19 mouse cellular contexts compared by ENCODE assay signal in the genomic region with DNA sequence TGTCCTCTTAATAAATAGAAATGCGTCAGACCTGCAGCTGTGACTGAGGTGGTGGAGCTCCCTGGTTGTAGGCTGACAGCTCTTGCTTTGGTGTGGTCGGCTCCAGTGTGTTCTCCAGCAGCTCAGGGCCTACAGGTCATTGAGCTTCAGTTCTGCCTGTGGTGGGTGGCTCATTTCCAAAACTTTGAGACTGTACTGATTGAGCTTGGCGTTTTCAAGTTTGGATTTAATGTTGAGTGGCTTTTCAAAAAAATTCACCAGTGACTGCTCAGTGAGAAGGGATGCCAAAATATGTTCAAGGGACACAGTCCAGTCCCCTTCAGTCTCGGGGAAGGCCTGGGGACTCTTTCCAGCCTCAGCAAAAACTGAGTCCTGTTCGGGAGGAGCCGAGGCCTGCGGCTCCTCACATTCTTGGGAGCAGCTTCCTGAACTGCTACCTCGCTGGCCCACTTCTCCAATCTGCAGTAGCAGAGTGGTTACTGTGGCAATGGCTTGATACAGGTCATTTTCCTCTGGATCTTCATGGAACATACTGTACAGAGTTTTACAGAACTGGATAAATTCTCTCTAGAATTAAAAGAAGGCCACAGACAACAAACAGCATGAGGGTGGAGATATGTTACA. TPM values are rescaled to one million over a fixed set of nuclear protein-coding genes. Genes with fewer than 3 reads are reported as not detected.
A peak's percentile ranks its signal among the peaks of the same experiment; 100 is the strongest.
DNase-seq lines count a peak whose midpoint lies in the region; ATAC-seq lines count a peak whose summit lies in the region.
"Had no signal": no experiment of that assay in that cellular context is flagged by ENCODE, and none has a peak within 500 bp of the region (broad histone marks: within the 10 kb centered on the region; RNA-seq: fewer than 3 reads in every experiment).

No protein-coding gene starts in this region.

- peaks cover 16% of the 10 kb centered on the region for H3K4me1 ChIP-seq in heart, embryonic 13.5 days
- H3K4me1 ChIP-seq in liver, embryonic 13.5 days (replicated peaks): peaks cover 19% of the 10 kb centered on the region
- H3K4me1 ChIP-seq in hindbrain, embryonic 16.5 days (ENCODE audit: control insufficient read depth, insufficient read depth, low read depth, low read length): peaks cover 10% of the 10 kb centered on the region

- H3K4me2 ChIP-seq in heart, embryonic 13.5 days: no peak overlapping the region
- H3K4me2 ChIP-seq in liver, embryonic 13.5 days: no peak overlapping the region
- no peak overlapping the region for H3K4me2 ChIP-seq in hindbrain, embryonic 16.5 days (ENCODE audit: low read length)
- H3K4me2 ChIP-seq: forebrain, embryonic 13.5 days; hindbrain, embryonic 12.5 days had no signal

- 76% methylated on average over 8 of the region's 8 CpGs for WGBS in heart, embryonic 13.5 days
- 60% methylated on average over 8 of the region's 8 CpGs for WGBS in liver, embryonic 13.5 days (ENCODE audit: insufficient replicate concordance)
- WGBS in hindbrain, embryonic 16.5 days: 82% methylated on average over 8 of the region's 8 CpGs

- peaks cover 77% of the 10 kb centered on the region for H3K36me3 ChIP-seq in heart, embryonic 13.5 days
- peaks cover 65% of the 10 kb centered on the region for H3K36me3 ChIP-seq in liver, embryonic 13.5 days
- H3K36me3 ChIP-seq in hindbrain, embryonic 16.5 days (ENCODE audit: control insufficient read depth, insufficient read depth, low read length): peaks cover 24% of the 10 kb centered on the region

- H3K4me3 ChIP-seq in heart, embryonic 13.5 days: no peak overlapping the region
- no peak overlapping the region for H3K4me3 ChIP-seq in liver, embryonic 13.5 days (replicated peaks)
- H3K4me3 ChIP-seq in hindbrain, embryonic 16.5 days (ENCODE audit: low read length): no peak overlapping the region
- H3K4me3 ChIP-seq: embryonic facial prominence, embryonic 10.5 days; forebrain, embryonic 13.5 days; hindbrain, embryonic 12.5 days had no signal

- no peak for ATAC-seq in heart, embryonic 13.5 days (ENCODE audit: extremely low read depth, insufficient number of reproducible peaks, low FRiP score, low TSS enrichment)
- no peak for ATAC-seq in liver, embryonic 13.5 days (ENCODE audit: low read depth)
- no peak for ATAC-seq in hindbrain, embryonic 16.5 days
- ATAC-seq: activated CD4-positive, CD25-positive, alpha-beta regulatory T cell, adult 4 months; forebrain, embryonic 13.5 days; forebrain, postnatal 0 days; hindbrain, postnatal 0 days had no signal

- DNase-seq in heart, adult 8-10 months (ENCODE audit: low spot score): no peak
- DNase-seq in liver, embryonic 13.5 days: no peak
- no peak for DNase-seq in liver
- DNase-seq in Muller cell, postnatal 12 days (ENCODE audit: inconsistent ontology term): peak; percentile 35
- DNase-seq in layer of hippocampus, adult 8-10 months (ENCODE audit: low spot score in 2 of 2): no peak
- DNase-seq: adrenal gland, postnatal 14 days; cerebellum, adult 18-20 months; cerebellum, adult 9-11 months; forebrain, postnatal 0 days; gastrocnemius, postnatal 25 days; heart, postnatal 10 days; heart, postnatal 4 days had no signal

- no peaks in the 10 kb centered on the region for H3K9me3 ChIP-seq in heart, embryonic 13.5 days
- no peaks in the 10 kb centered on the region for H3K9me3 ChIP-seq in liver, embryonic 13.5 days (replicated peaks)
- H3K9me3 ChIP-seq in hindbrain, embryonic 16.5 days (ENCODE audit: control insufficient read depth, low read length): no peaks in the 10 kb centered on the region
- H3K9me3 ChIP-seq: embryonic facial prominence, embryonic 10.5 days; forebrain, embryonic 13.5 days; hindbrain, embryonic 12.5 days had no signal

- H3K27me3 ChIP-seq in heart, embryonic 13.5 days (replicated peaks): no peaks in the 10 kb centered on the region
- H3K27me3 ChIP-seq in liver, embryonic 13.5 days: no peaks in the 10 kb centered on the region
- H3K27me3 ChIP-seq in hindbrain, embryonic 16.5 days (replicated peaks; ENCODE audit: control insufficient read depth, insufficient read depth, low read length): no peaks in the 10 kb centered on the region
- H3K27me3 ChIP-seq: forebrain, embryonic 13.5 days; hindbrain, embryonic 12.5 days had no signal

- H3K9ac ChIP-seq in heart, embryonic 13.5 days: no peak overlapping the region; the same call in 1 of the 2 replicates
- H3K9ac ChIP-seq in liver, embryonic 13.5 days: no peak overlapping the region
- no peak overlapping the region for H3K9ac ChIP-seq in hindbrain, embryonic 16.5 days (ENCODE audit: low read depth, low read length)
- H3K9ac ChIP-seq: forebrain, embryonic 13.5 days; forebrain, postnatal 0 days; hindbrain, embryonic 12.5 days had no signal

- H3K27ac ChIP-seq in heart, embryonic 13.5 days (replicated peaks): 0 out of 2 replicates have a peak overlapping the region, but pooled peaks have one; percentile 20
- peak overlapping the region; percentile 15; the same call in 1 of the 2 replicates for H3K27ac ChIP-seq in liver, embryonic 13.5 days
- no peak overlapping the region for H3K27ac ChIP-seq in hindbrain, embryonic 16.5 days (ENCODE audit: low read depth, low read length)
- H3K27ac ChIP-seq: embryonic facial prominence, embryonic 10.5 days; forebrain, embryonic 13.5 days; hindbrain, embryonic 12.5 days; hindbrain, postnatal 0 days had no signal

RNA-seq across cellular contexts. Expression of gene Rpl31, which starts 4.7 kb away (rescaled TPM):
- 358 and 371 TPM in 2 replicates for polyA plus RNA-seq in heart, embryonic 13.5 days (2015; fragmentation: Nextera tagmentation; extraction: Ambion mirVana)
- 100 to 1,000 TPM; 470 to 601 (median 547) TPM for total RNA-seq in heart, adult 8-10 months (2022)
- polyA plus RNA-seq in liver, embryonic 13.5 days (2015; fragmentation: Nextera tagmentation; extraction: Ambion mirVana): 417 and 442 TPM in 2 replicates
- polyA plus RNA-seq in hindbrain, embryonic 16.5 days (2015; fragmentation: Nextera tagmentation; extraction: Ambion mirVana): 257 and 276 TPM in 2 replicates
- total RNA-seq in layer of hippocampus, adult 8-10 months (2022): 100 to 1,000 TPM; 451 to 581 (median 500) TPM
